Mouse (Mus musculus) right cerebral cortex, postnatal 36 days (tissue): Measurements from ENCODE around the gene Arhgap29.

Experiments used
- DNase-seq, 2 experiments: peaks; one replicate each; pipeline ENCODE4 v3.0.0; 2022; ENCODE audit warnings: low spot score in 2 of 2, mixed read lengths in 1 of 2

Gene Arhgap29

DNA sequence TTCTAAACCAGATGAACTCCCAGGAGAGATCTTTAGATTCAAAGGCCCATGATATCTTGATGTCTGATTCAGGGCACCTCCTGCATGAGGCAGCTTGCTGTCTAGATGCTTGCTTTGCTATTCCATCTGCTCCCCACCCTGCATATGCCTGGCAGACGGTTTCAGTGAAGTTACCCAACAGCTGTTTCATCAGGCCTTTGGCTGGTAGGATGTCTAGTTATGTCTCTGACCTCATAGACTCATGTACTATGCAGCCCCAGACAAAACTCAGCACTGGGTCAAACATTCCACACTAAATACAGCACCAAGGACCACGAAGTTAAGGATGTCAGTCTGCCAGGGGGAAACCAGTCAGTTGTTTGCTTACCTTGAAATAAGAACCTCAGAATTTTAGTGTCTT, 6.4 kb upstream of the Arhgap29 start:
- DNase-seq, result no peak

DNA sequence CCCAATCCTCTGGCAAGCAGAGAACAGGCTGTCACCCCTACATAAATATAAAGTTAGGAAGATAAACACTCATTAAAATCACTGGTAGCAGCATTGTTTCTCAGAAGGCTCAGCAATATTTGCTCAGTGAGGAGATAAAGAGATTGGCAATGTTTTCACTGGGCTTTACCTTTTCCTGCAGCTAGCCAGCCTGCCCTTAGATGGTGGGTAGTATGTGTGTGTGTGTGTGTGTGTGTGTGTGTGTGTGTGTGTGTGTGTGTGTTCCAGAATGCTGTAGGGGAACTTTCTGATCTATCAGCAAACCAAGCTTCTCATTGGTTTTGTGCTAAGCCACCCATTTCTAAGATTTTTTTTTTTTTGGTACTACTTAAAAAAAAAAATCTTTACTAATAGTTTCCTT, 5.6 kb upstream of the Arhgap29 start:
- no peak for DNase-seq

DNA sequence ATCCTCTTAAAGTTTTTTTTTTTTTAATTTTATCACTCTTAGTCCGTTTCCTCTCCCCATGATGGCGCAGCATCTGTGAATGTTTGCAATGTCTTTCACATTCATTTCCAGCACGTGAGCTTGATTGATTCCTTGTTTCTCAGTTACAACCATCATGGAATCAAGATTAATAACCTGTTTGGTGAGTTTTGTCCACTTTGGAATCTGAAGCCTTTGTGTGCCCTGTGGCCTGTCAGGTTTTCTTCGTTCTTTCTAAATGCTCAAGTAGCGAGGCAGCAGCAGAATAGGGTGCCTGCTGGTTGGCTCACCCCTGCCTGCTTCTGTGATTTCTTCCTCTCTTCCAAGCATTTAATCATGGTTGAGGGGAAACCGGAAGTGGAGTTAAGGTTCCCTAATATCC, 2.2 kb upstream of the Arhgap29 start:
- DNase-seq, result no peak

DNA sequence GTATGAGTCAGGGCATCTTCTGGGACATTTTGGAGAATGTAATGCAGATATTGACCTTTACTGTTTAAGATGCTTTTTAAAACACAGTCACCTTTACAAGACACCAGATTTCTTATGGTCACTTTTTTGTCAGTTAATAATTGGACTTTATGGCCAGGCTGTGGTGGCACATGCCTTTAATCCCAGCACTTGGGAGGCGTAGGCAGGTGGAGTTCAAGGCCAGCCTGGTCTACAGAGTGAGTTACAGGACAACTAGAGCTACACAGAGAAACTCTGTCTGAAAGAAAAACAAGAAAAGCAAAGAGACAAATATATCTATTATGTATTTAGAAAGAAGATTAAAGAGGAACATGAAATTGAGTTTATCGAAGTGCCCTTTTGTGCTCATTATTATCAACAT, 1.2 kb upstream of the Arhgap29 start:
- DNase-seq, result no peak

DNA sequence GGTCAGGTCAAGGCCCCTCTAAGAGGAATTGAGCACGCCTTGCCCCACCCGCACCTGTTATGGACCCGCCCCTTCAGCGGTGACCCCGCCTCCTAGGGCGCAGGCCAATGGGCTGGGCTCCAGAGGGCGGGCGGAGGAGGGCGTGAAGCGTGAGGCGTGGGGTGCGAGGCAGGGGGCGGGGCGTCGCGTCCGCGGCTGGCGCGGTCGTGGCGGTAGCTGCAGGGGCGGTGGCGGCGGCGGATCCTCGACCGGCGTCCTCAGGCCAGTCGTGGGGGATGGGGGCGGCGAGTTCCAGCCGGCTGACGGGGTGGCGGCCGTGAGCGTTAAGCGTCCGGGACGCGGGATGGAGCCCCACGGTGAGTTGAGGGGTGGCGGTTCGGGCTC, 700 bp downstream of the Arhgap29 start:
- DNase-seq, result peak; percentile 52 to 58

DNA sequence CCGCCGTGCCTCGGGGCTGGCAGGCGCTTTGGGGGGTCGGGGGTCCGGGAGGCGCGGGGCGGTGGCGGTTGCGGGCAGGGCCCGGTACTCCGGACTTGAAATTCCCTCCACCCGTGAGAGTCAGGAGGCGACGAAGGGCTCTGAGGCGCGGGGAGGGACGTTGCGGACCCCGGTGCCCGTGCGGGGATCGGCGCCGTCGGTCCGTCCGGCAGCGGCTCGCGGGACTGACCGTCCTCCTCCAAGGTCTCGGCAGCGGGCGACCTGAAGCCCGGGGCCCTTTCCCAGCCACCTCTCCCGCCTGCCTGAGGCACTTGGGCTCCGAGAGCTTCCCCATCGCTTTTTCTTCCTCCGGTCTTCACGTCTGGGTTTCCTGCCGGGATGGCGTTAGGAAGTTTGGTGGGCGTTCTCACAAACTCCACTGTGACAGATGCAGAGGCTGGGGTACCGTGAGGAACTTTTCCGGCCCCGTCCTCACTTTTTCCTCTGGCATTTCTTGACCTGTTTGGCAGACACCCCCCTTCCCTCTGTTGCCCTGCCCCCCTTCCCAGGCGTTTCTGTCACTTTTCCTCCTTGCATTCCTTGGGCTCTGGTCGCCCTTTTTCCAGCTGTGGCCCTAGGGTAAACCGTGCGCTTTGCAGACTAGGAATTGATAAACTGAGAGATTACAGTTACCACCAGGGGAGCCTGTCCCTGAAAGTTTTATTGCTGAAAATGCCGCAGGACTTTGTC, 1.3 kb downstream of the Arhgap29 start:
- DNase-seq, result no peak

DNA sequence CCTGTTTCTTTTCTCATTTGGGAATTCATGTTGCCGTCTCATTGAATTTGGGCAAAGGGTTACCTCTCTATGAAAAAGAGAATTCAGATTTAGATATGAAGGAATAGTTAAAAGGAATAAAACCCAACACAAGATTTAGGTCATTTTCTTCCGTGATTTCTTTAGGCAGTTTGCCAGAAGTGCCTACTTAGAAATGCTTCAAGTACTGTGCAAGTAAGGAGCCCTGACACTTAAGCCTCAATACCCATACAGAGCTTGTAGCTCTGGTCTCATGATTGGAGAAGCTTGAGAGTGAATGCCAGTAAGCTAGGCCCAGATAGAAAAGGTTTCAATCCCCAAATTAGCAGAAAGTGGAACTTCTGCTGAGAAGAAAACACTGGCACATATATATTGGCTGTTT, 2.1 kb downstream of the Arhgap29 start:
- DNase-seq, result no peak

DNA sequence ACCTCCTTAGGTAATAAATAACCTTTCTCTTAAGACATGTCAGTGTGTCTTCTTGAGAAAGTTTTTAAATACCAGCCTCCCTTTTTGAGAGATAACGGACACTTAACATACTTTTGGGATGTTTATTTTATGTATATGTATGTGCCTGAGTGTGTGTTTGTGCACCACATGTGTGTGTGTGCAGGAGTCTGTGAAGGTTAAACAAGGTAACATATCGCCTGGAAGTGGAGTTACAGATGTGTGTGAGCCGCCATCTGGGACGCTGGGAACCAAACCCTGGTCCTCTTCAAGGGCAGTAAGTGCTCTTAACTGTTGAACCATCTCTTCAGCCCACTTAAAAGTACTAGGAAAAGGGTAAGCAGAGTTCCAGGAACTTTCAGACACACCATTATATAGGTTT, 3.2 kb downstream of the Arhgap29 start:
- DNase-seq, result no peak

DNA sequence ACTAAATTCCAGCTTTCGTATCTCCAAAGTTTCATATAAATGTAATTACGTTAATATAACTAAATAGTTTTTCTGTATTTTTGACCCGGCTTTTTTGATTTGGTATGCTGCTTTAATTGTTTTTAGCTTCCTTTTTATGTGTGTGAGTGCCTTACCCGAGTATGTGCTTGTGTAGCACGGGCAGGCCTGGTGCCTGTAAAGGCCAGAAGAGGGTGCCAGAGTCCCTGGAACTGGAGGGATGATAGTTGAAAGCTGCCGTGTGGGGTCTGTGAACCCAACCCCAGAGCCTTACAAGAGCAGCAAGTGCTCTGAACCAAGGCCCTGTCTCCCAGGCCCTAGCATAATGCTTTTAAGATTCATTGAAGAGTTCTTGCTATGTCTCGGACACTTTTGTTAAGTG, 4.4 kb downstream of the Arhgap29 start:
- DNase-seq, result no peak

DNA sequence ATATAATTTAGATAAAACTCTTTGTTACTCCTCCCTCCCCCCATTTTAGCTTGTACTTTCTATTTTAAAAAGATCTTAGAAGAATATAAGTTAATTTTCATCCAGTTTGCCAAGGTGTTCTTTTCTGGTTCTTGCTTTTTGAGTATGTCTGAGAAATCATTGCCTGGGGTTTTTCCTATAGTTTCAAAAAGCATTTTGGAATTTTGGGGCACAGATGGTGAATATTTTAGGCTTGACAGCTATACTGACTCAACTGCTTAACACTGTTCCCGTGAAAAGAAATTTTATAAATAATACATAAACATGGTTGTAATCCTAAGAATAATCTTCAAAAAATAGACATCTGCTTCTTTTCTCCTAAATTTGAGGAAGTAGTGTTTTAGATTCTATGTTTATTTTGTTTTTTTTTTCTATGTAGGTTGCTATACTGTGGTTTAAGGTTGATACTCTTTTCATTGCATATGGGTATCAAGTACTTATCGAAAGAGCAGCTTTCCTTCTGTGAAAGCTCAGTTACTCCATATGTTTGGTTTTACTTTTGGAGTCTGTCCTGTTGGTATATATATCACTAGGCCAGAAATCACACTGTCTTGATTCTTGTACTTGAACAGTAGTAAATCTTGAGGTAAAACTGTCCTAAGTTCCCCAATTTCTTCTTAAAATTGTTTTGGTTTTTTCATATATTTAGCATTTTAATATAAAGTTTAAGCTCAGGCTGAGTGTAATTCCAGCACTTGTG, 5.4 kb downstream of the Arhgap29 start:
- DNase-seq, result no peak

DNA sequence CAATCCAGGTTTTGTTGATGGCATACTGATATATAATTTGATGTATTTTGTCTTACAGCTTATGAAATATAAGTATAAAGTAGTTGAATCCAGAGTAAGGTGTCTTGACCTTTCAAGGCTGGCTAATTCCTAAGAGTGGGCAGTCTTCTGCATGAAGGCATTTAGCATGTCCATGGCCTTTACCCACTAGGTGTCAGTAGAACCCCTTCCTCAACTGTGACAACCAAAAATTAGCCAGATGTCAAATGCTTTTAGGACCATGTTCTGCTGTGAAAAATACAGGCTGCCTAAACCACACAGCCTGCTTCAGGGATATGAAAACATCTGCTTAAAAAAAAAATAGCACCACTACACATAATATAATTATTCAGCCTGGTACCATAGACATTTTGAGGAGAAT, 11.8 kb downstream of the Arhgap29 start:
- DNase-seq, result no peak

DNA sequence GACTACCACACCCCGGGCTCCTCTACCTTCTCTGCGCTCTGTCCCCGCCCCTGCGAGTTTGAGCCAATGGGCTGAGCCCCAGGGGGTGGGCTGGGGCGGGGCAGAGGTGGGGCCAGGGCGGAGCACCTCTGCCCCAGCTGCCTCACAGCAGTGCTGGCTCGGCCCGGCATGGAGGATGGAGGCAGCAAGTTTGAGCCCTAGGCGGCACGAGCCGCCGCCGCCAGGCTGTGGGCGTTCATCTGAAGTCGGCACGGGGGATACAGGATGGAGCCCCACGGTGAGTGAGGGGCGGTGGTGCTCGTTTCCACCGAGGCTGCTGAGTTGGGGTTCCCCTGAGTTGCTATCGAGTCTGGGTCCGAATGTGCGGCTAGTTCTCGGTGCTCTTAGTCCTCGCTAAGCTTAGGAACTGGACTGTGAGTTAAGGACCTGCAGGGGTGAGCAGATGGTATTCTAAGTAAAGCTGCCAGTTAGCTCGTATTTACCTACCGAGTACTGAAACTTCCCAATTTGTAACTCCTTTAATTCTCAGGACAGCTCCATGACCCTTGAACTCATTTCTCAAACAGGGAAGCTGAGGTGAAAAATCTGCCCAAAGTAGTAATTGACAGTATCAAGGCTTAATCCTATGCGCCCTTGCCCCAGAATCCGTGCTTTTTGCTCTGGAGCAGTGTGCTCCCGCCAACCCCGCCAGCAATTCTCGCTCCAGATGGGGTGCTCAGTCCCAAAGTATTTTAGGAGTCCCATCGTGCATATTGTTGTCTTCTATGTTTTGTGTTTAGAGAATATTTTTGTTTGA, 15.5 kb downstream of the Arhgap29 start:
- peak; percentile 69 to 76 for DNase-seq

DNA sequence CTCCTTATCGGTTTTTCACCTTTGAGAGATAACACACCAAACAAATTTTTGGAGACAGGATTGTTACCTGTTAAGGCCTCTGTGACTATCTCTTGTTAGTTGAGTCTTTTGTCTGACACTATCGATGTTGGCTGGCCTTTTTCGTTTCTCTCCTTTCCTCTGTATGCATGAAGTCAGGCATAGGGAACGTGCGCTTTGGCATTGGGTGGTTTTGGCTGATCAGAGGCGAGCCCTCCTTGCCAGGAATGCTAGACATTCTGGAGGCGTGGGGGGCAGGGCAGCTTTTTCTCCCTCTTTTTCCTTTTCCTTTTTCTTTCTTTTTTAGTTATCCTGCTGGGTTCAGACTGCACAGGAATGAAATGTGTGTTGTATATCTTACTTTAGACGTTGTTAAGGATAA, 16.3 kb downstream of the Arhgap29 start:
- DNase-seq, result no peak

DNA sequence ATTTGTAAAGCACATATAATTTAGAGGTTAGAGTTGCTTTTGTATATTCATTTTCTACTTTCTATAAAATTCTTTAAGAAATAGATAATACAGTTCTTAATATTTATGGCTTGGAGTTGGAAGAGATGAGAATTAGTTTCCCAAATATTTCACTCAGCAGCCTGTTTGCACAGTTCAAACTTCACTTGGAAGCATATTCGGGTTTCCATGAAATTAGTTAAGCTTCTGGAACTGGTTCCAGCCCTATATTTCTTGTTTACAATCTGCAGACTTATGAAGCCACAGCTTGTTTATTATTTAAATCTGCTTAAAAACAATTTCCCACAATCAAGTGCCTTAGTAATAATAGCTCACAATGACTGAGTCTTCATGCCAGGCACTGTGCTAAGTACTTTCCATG, 17.1 kb downstream of the Arhgap29 start:
- DNase-seq, result no peak

DNA sequence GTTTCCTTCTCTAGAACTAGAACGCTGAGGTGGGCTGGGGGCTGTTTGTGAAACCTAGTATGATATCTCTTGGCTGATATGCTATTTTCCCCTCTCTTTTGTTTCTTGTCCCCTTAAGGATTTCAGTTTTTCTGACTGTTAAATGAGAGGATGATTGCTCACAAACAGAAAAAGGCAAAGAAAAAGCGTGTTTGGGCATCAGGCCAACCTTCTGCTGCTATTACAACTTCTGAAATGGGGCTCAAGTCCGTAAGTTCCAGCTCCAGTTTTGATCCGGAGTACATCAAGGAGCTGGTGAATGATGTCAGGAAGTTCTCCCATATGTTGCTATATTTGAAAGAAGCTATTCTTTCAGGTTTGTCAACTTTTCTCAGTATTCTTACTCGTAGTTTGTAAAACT, 21.4 kb downstream of the Arhgap29 start:
- no peak for DNase-seq

DNA sequence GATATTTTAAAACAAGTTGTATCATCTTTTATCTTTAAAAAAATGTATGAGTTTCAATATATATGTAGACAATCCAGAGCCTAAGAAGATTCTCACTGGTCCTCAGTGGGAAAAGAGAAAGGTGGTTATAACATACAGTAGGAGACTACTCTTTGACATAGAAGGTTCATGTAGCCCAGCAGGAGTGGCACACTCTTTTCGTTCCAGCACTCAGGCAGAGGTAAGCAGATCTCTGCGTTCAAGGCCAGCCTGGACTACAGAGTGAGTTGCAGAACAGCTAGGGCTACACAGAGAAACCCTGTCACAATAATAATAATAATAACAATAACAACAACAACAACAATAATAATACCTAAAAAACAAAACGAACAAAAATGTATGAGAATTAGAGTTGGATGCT, 23.0 kb downstream of the Arhgap29 start:
- no peak for DNase-seq

DNA sequence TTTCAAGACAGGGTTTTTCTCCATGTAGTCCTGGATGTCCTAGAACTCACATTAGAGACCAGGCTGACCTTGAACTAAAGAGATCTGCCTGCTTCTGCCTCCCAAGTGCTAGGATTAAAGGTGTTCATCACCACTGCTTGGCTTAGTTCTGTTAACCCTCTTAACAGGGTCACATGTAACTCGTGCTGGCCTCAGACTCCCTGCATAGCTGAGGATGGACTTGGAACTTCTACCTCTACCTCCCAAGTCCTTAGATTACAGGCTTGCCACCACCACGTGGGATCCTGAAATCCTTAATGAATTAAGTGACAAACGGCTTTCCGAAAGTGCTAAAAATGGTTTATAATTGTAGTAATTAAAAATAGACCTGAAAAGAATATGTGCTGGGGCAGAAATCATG, 29.0 kb downstream of the Arhgap29 start:
- no peak for DNase-seq

DNA sequence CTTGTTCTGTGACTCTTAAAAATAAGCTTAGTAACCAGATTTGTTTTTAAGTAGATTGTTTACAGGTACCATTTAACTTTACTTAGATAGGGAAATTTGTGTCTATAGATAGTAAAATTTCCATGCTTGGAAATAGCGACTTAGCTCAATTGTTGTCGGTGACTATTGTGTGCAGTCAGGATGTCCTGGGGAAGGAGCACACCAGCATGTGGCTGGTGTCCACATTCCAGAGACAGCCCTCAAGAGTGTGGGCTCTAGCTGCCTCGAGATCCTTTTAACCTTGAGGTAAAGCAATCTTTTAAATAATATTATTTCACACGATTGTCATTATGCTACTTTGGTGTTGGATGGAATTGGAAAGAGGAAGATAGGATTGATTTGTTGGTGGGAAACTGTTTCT, 30.1 kb downstream of the Arhgap29 start:
- DNase-seq, result no peak

DNA sequence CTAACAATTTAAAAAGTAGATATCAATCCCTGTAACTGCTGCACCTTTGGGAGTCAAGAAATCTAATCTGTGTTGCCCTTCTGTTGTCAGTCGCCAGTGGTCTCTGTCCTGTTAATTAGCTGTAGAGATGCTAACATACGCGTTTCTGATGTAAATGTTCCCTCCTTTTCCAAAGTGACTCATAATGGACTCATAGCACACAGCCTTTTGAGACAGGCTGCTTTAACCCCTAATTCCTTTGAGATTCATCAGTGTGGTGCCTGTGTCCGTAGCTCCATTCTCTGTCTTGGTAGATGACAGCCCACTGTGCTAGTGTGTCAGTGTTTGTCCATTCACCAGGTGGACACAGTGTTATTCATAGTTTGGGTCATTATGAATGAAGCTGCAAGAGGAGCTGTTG, 42.8 kb downstream of the Arhgap29 start:
- DNase-seq, result no peak

DNA sequence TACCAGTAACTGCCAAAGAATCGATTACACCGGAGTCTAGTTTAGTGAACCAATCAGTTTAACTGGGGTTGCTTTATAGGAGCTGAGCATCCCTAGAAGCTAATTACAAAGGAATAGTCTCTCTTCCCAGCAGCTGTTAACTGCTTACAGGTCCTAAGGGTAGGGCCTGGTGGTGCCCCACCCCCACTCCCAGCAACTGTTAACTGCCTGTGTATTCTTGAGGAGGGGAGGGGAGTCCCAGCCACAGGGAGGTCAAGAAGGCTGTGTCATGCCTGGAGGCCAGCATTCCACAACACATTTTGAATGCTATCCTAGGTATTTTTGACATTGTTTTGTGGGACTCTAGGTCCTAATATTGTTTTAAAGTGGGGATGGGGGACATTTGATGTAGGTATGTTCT, 47.6 kb downstream of the Arhgap29 start:
- no peak for DNase-seq

DNA sequence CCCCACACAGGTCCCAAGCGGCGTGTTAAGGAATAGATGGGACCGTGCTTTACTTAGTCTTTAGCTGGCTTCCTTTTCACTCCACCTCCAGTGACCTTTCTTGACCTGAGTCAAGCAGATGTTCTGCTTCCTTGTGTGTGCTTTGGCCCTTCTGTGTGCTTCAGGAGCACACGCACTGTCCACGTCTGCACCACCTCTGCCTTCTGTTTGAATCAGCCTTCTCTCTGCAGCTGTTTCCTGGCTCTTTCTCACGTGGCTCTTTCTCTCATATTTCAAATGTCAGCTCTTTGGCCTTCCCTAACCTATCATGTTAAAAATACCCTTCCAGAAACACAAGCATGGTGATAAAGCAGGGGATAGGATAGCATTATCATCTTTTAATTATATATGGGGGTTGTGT, 49.2 kb downstream of the Arhgap29 start:
- DNase-seq, result no peak

DNA sequence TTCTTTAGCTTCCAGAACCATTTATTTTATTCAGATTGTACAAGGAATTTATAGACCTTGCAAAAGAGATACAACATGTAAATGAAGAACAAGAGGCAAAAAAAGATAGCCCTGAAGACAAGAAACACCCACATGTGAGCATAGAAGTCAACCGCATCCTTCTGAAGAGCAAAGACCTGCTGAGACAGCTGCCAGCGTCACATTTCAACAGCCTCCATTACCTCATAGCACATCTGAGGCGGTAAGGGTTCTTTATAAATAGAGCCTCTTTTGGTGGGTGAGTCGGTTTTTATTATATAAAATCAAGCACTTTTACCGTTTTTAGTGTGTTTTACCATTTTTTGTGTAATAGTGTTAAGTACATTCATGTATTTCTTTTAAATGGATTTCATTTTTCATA, 57.5 kb downstream of the Arhgap29 start:
- no peak for DNase-seq

DNA sequence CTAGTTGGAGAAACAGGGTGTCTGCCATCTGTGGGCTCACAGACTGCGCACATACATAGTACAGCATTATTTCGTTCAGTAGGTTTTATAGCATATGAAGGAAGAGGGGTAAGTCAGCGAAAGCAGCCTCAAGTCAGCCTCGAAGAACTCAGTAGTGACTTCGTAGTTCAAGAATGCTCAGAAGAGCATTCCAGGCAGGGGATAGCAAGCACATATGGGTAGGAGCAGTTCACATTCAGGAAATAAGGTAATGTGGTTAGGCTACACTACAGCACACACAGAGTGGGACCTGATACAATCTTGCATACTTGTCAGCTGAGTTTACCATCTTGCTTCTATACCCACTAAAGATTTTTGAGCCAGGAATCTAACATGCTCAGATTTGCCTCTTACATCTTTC, 58.0 kb downstream of the Arhgap29 start:
- no peak for DNase-seq
